Mouse (Mus musculus): Measurements from ENCODE around the gene Zfp423.

Gene Zfp423

GRCm38 (mm10) chr8:87700321-87700720 lies 259.1 kb downstream of the Zfp423 start:
- no peak for DNase-seq (ENCODE audit: low read depth, low spot score)

DNA sequence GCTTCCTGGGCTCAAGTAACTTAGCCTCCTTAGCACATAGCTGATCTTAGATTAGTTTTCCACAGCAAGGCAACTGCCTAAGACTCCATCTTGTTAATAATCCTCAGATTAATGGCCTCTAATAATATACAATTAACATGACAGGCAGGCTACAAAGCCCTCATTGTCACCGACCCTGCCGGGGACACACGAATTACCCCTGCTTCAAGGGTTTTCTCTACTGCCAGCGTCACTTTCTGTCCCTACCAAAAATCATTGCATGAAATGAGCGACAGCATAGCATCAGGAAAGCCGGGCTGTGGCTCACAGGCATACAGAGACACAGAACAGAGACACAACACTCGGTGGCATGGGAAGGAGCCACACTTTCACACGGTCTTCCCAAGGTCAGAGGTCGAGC lies 262.3 kb downstream of the Zfp423 start:
- no peak for DNase-seq (ENCODE audit: low read depth, low spot score)

- no peak for DNase-seq (ENCODE audit: low read depth, low spot score)
Measured at GRCm38 (mm10) chr8:87693741-87694140, 265.7 kb downstream of the Zfp423 start.

DNA sequence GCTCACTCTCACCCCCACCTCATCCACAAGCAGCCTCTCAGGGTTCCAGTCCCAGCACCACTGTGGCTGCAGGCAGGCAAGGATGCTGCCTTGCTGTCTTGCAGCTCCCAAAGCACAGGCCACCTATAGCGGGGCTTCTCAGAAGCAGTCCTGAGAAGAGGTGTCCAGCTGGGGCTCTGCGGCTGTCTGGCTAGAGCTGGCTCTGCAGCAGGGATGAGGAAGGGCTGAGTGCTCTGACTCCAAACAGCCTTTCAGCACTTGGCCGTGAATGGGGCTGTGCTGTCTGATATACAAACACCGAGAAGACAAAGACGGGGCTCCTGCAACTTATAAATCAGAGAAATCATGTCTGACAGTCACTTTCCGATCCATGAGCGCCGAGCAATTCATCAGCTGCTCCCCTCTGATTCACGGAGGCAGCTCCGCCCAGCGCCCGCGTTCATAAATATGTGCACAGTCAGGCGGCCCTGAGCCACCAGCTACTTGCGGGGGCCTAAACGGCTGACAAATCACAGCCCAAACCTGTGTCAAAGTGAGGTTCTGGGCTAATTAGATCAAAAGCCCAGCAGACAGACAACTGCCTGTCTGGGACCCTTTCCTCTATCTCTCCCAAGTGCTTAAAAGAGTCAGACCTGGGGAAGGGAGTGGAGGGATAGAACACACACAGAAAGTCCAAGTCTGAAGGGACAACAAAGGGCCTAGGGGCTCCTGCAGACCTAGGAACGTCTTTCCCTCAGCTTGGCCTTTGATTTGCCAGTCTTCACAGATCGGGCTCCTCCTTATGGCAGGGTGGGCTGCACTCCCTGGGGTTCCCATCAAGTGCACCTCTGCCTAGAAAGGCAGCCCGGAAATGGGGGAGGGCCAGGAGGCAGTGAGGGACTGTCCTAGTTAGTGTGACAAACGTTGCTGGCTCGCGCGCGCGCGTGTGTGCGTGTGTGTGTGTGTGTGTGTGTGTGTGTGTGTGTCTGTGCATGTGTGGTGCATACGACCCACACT lies 269.0 kb downstream of the Zfp423 start:
- DNase-seq (ENCODE audit: low read depth, low spot score): no peak

DNA sequence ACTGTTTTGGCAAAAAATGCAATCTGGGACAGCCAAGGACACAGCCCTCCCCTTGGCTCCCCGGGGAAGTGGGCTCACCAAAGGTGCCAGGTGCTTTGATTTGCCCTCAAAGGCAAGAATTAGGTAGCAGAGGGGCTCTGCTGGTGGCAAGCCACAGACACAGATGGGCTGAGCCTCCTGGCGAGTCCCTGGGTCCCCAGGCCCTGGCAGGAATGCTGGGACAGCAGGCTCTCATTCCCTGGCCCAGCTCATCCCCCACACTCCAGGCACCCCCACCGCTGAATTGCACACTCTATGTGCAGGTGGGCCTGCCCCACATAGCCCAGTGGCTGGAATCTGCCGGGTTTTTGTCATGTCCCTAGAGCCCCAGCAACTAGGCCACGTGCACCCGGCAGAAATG lies 270.2 kb downstream of the Zfp423 start:
- no peak for DNase-seq (ENCODE audit: low read depth, low spot score)

GRCm38 (mm10) chr8:87688348-87688747 lies 271.0 kb downstream of the Zfp423 start:
- DNase-seq (ENCODE audit: low read depth, low spot score): no peak

- DNase-seq (ENCODE audit: low read depth, low spot score): no peak
Measured at GRCm38 (mm10) chr8:87686986-87687698, 272.3 kb downstream of the Zfp423 start.

DNA sequence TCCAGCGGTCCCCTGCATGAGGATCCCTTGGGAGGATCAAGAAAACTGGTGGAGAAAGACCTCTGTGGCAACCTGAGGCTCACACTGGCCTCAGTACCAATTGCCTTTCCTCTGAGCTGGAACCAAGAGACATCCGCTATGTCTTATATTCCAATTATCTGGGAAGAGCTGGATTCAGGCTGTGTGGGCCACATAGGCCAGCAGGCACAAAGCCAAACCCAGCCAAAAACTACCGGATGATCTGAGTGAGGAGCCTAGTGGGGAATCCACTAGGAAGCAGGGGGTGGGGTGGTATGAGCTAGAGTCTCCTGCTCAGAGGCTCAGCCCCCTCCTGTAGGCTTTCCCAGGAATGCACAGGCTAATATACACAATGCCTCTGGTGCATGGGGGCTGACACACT lies 273.4 kb downstream of the Zfp423 start:
- DNase-seq (ENCODE audit: low read depth, low spot score): no peak

GRCm38 (mm10) chr8:87685392-87685791 lies 274.0 kb downstream of the Zfp423 start:
- DNase-seq (ENCODE audit: low read depth, low spot score): no peak

GRCm38 (mm10) chr8:87682066-87682465 lies 277.3 kb downstream of the Zfp423 start:
- DNase-seq (ENCODE audit: low read depth, low spot score): no peak

GRCm38 (mm10) chr8:87680034-87680433 lies 279.4 kb downstream of the Zfp423 start:
- no peak for DNase-seq (ENCODE audit: low read depth, low spot score)

DNA sequence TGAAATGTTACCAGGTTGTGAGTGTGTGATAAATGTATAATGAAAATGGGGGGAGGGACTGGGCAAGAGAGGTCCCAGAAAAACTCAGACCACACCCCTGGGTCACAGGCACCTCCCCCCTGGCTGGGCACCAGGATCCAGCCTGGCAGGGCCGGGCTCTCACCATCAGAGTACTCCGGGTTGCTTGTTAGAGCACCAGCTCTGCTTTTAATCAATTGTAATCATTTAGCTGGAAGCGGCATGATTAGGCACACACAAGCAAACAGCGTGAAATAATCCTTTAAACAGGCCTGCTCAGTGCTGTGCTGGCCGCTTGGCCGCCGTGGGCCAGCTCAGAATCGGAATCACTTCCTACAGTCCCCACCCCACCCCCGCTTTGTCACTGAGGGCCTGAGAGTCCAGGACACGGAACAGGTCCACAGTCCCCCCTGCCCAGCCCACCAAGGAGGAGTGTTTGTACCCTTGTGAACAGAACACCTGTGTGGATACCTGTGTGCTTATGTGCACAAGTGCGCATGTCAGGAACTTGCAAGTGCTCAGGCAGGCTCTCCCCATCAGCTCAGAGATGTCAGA lies 279.9 kb downstream of the Zfp423 start:
- no peak for DNase-seq (ENCODE audit: low read depth, low spot score)

- no peak for DNase-seq (ENCODE audit: low read depth, low spot score)
Measured at GRCm38 (mm10) chr8:87675411-87675810, 284.0 kb downstream of the Zfp423 start.

DNA sequence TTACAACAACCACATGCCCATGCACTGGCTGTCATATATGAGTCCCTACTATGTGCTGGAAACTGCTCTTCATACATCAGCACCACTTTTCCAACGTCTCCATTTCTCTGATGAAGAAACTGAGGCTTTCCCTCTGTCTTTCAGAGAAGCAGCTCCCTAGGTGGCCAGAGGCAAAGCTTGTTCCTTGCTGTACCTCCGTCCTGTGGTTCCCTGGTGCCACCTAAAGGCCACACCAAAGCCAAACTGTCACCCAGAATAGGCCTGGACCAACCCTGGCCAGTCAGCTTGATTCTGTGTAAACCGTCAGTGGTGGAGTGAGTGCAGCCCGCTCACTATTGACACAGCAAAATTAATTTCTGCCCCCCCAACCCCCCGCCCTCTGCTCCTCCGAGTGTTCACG lies 285.2 kb downstream of the Zfp423 start:
- DNase-seq (ENCODE audit: low read depth, low spot score): no peak

DNA sequence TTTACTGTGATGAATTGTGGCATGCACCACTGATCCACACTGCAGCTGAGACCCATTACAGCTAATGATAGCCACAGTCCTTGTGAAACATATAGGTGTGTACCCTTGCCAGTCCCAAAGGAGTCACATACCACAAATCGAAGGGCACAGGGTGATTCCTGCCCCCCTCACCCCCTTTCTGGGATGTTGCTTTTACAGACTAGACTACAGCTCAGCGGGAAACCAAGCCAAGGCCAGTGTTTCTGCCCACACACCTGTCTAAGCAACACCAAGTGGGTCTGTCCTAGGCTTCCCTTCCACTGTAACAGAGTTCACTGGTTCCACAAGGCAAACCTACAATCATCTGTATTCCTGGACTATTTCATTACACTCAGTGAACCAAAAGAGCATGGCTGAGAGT lies 287.2 kb downstream of the Zfp423 start:
- DNase-seq (ENCODE audit: low read depth, low spot score): no peak

DNA sequence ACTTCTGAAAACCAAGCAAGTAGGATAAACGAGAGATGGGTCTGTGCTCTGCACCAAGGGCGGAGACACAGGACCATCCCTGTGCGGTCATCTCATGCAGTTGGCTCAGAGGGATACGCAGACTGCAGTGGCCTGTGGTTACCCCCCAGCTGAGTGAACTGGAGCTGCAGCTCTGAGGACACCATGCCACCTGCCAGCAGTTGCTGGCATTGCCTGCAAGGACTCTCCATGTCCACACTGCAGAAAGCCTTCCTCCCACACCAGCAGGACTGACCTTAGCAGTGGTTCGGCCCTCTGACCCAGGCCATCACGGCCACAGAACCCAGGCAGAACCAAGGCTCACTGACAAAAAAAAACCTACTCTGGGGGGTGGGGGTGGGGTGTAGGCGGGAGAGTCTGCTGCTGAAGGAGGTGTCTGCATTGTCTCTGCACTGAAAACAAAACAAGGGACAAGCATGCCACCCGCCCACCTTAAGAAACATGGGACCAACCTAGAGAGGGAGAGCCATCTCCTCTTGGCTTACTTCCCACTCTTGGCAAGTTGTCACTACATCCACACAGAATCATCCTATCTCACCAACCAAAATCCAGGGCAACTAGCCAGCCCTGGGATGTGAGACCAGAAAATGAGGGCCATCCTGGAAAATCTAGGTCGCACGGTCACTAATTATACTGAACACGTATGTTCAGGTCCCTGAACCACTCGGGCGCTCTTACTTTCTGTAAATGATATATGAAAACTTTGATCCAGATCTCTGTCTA lies 288.0 kb downstream of the Zfp423 start:
- DNase-seq (ENCODE audit: low read depth, low spot score): no peak

- DNase-seq (ENCODE audit: low read depth, low spot score): no peak
Measured at GRCm38 (mm10) chr8:87670232-87670631, 289.2 kb downstream of the Zfp423 start.

DNA sequence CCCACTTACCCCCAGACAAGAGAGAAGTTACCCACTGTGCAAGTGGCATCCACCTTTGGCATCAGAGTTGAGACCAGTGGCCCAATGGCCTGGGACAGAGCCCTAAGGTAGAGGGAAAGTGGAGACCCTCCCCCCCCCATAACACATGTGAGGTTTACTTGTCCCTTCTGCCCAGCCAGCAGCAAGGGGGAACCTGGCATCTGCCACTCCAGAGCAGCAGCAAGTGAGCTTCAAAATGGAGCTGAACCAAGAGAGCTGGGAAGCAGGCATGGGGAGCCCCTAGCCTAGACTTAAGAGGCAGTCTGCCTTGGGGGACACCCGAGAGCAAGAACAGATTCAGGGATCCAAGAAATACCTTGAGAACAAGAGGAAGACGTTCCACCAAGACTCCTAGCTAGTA lies 290.7 kb downstream of the Zfp423 start:
- no peak for DNase-seq (ENCODE audit: low read depth, low spot score)

- no peak for DNase-seq (ENCODE audit: low read depth, low spot score)
Measured at GRCm38 (mm10) chr8:87667914-87668643, 291.3 kb downstream of the Zfp423 start.

GRCm38 (mm10) chr8:87667297-87667696 lies 292.1 kb downstream of the Zfp423 start:
- no peak for DNase-seq (ENCODE audit: low read depth, low spot score)

DNA sequence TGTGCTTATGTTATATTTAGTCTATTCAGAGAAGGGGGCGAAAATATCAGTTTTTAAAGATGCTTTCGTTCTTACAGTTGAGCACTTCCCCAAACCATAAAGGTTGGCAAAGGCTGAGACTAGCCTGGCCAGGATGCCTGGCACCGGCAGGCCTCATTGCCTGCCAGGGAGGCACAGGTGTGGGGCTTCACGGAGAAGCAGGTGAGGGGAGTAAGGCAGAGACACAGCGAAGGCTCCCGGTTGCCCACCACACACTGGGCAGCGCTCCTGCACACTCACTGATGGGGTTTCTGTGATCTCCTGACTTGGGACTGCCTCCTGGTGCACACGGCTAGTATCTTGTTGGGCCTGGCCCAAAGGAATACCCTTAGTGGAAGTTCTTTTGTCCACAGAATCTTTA lies 294.1 kb downstream of the Zfp423 start:
- DNase-seq (ENCODE audit: low read depth, low spot score): no peak
